Mouse (Mus musculus) embryonic fibroblast, embryonic 13.5 days (primary cell): ENCODE measurements around the gene Cdkl3.

Source experiments
- CTCF ChIP-seq: IDR thresholded peaks from 2 replicates; pipeline ENCODE4 v1.5.1; 2011; ENCODE audit warnings: mild to moderate bottlenecking, control low read depth, low read length, moderate library complexity, borderline replicate concordance; ENCODE audit not compliant: insufficient read depth
- POLR2A ChIP-seq: IDR thresholded peaks from 2 replicates; pipeline ENCODE4 v1.6.1; 2011; ENCODE audit warnings: low read depth, mild to moderate bottlenecking, control low read depth, low read length, moderate library complexity

- TF ChIP-seq POLR2A, result no peak
- TF ChIP-seq CTCF, result no peak
Measured at GRCm38 (mm10) chr11:51960967-51961471, 43.0 kb upstream of the Cdkl3 start.
